Mouse (Mus musculus) ES-E14 (cell line): ENCODE measurements around the gene Arl6ip1.

Experiments used
- CHD2 ChIP-seq: IDR thresholded peaks from 2 replicates; pipeline ENCODE4 v1.6.1; 2014; ENCODE audit warnings: mild to moderate bottlenecking, low read depth, low read length, inconsistent platforms
- MAFK ChIP-seq: IDR thresholded peaks from 2 replicates; pipeline ENCODE4 v1.6.1; 2014; ENCODE audit warnings: mild to moderate bottlenecking, low read depth, low read length, inconsistent platforms; ENCODE audit not compliant: insufficient read depth
- ZNF384 ChIP-seq: IDR thresholded peaks from 2 replicates; pipeline ENCODE4 v1.6.1; 2012; ENCODE audit warnings: low read depth, low read length, inconsistent platforms

GRCm38 (mm10) chr7:118128925-118129429, 485 bp downstream of the Arl6ip1 start:
- TF ChIP-seq MAFK, result no peak
- TF ChIP-seq CHD2, result no peak; the same call in 1 of the 2 replicates
- no peak for TF ChIP-seq ZNF384
